ENCODE assay signal across 8 mouse cellular contexts in genomic region chr12:110590804-110591259, GRCm38 (mm10). TPM values are rescaled to one million over a fixed set of nuclear protein-coding genes. Genes with fewer than 3 reads are reported as not detected.
DNase-seq lines count a peak whose midpoint lies in the region; ATAC-seq and TF ChIP-seq lines count a peak whose summit lies in the region.

No protein-coding gene starts in this region.

- no peak for TF ChIP-seq CTCF in heart, adult 2 months (IDR thresholded peaks at IDR 0.05)
- no peak for TF ChIP-seq CTCF in E14TG2a.4 (conservative IDR thresholded peaks at IDR 0.05; ENCODE audit: low read length)

- 1% methylated on average over 15 of the region's 15 CpGs for WGBS in heart, adult 2 months
- WGBS in forebrain, embryonic 16.5 days: 3% methylated on average over 15 of the region's 15 CpGs
- WGBS in macrophage (ENCODE audit: missing documents): 1% methylated on average over 15 of the region's 15 CpGs

- peak overlapping the region; percentile 72 for H3K9ac ChIP-seq in heart, adult 2 months (ENCODE audit: low read depth, low read length)
- H3K9ac ChIP-seq in forebrain, embryonic 16.5 days (replicated peaks; ENCODE audit: low read depth, low read length): peak overlapping the region; percentile 95

- peak overlapping the region; percentile 98 for H3K27ac ChIP-seq in heart, adult 2 months
- H3K27ac ChIP-seq in forebrain, embryonic 16.5 days (ENCODE audit: low read length): peak overlapping the region; percentile 96
- H3K27ac ChIP-seq in macrophage: peak overlapping the region; percentile 89

- H3K9me3 ChIP-seq in E14TG2a.4 (ENCODE audit: low read length): no peaks in the 10 kb centered on the region
- H3K9me3 ChIP-seq in forebrain, embryonic 16.5 days (ENCODE audit: control insufficient read depth, low read length): no peaks in the 10 kb centered on the region

- ATAC-seq in forebrain, embryonic 16.5 days: peak; percentile 29; the same call in 1 of the 2 replicates

- no peak for TF ChIP-seq POLR2A in heart, adult 2 months (IDR thresholded peaks at IDR 0.05; ENCODE audit: insufficient read depth, low read depth, low read length)

- intact Hi-C loops in heart, adult 2 months (cut with DNase I): loop anchor here (1.0 to 2.0 kb wide), 2 partner anchors 10 to 136 kb away; partner anchors contain the start of gene Dync1h1
- intact Hi-C loops in heart, postnatal 14 days (cut with DNase I): loop anchor here (2.0 kb wide), 1 partner anchor 136 kb away; no protein-coding TSS in a partner anchor

- 0 out of 2 replicates have a peak, but pooled peaks have one; percentile 34 for TF ChIP-seq EP300 in heart, adult 2 months (IDR thresholded peaks at IDR 0.05; ENCODE audit: insufficient read depth, low read depth, low read length)

- H3K4me1 ChIP-seq in heart, adult 2 months (ENCODE audit: control insufficient read depth, insufficient read depth, low read length): peaks cover 3% of the 10 kb centered on the region; the same call in 1 of the 2 replicates
- peaks cover 31% of the 10 kb centered on the region for H3K4me1 ChIP-seq in E14TG2a.4 (replicated peaks; ENCODE audit: low read depth, low read length)
- peaks cover 14% of the 10 kb centered on the region for H3K4me1 ChIP-seq in forebrain, embryonic 16.5 days (replicated peaks; ENCODE audit: control insufficient read depth, insufficient read depth, low read length)

- peak overlapping the region; percentile 78 for H3K4me2 ChIP-seq in forebrain, embryonic 16.5 days (ENCODE audit: low read length)

- H3K27me3 ChIP-seq in heart, adult 2 months (ENCODE audit: control insufficient read depth, insufficient read depth, low read length): no peaks in the 10 kb centered on the region
- no peaks in the 10 kb centered on the region for H3K27me3 ChIP-seq in E14TG2a.4 (ENCODE audit: insufficient read depth, low read length)
- H3K27me3 ChIP-seq in forebrain, embryonic 16.5 days (replicated peaks; ENCODE audit: control insufficient read depth, insufficient read depth, low read length): no peaks in the 10 kb centered on the region

- no peak for DNase-seq in heart, adult 2 months
- DNase-seq in heart, postnatal 14 days: no peak
- DNase-seq in urinary bladder, adult 18-20 months (ENCODE audit: low spot score in 2 of 2): no peak
- DNase-seq in layer of hippocampus, postnatal 25 days (ENCODE audit: extremely low spot score in 1 of 2, low spot score in 1 of 2): no peak
- no peak for DNase-seq in cerebellum, postnatal 10 days

- H3K36me3 ChIP-seq in heart, adult 2 months (ENCODE audit: control insufficient read depth, insufficient read depth, low read length): no peaks in the 10 kb centered on the region
- H3K36me3 ChIP-seq in E14TG2a.4 (ENCODE audit: insufficient read depth, low read length) (peaks cover 13% of the 10 kb centered on the region), macrophage (ENCODE audit: inconsistent target) (no peaks in the 10 kb centered on the region)
- no peaks in the 10 kb centered on the region for H3K36me3 ChIP-seq in forebrain, embryonic 16.5 days (ENCODE audit: control insufficient read depth, insufficient read depth)

- H3K79me2 ChIP-seq in heart, adult 2 months (replicated peaks; ENCODE audit: control insufficient read depth, insufficient read depth, low read length): no peaks in the 10 kb centered on the region
- peaks cover 26% of the 10 kb centered on the region for H3K79me2 ChIP-seq in macrophage (ENCODE audit: inconsistent target)

- H3K4me3 ChIP-seq in heart, adult 2 months: peak overlapping the region; percentile 72
- H3K4me3 ChIP-seq in E14TG2a.4 (replicated peaks; ENCODE audit: low read length): peak overlapping the region; percentile 99
- peak overlapping the region; percentile 93 for H3K4me3 ChIP-seq in forebrain, embryonic 16.5 days (replicated peaks; ENCODE audit: low read length)
- peak overlapping the region; percentile 95 for H3K4me3 ChIP-seq in macrophage (ENCODE audit: inconsistent target)

RNA-seq across cellular contexts. Expression of gene Dync1h1, which starts 10.4 kb away (rescaled TPM):
- total RNA-seq in heart, adult 2 months (2021): 100 to 1,000 TPM; 111 to 135 TPM
- polyA plus RNA-seq in heart, adult 2 months (2012; rRNA removed): 168 and 180 TPM in 2 replicates
- 100 to 1,000 TPM; 147 to 161 TPM for total RNA-seq in heart, postnatal 14 days (2021)
- polyA plus RNA-seq in forebrain, embryonic 16.5 days (2015; fragmentation: Nextera tagmentation; extraction: Ambion mirVana): 106 and 107 TPM in 2 replicates
- total RNA-seq in macrophage (2018; cell fraction: chromatin; rRNA removed): 1,000 to 10,000 TPM in 1 of 26 experiments, 100 to 1,000 TPM in 25; 150 to 1,167 (median 615) TPM
- total RNA-seq in macrophage (2018; cell fraction: cytosol; rRNA removed): 100 to 1,000 TPM; 112 to 317 (median 168) TPM
- total RNA-seq in macrophage (2018; cell fraction: nucleus; rRNA removed): 100 to 1,000 TPM; 171 to 573 (median 363) TPM
- 102 to 142 TPM (median 104 TPM) in 3 replicates for polyA plus RNA-seq in macrophage (2018)
- 100 to 1,000 TPM; 263 to 299 TPM for total RNA-seq in layer of hippocampus, postnatal 25 days (2021)
